Mouse (Mus musculus) limb, embryonic 14.5 days (tissue): ENCODE measurements around the gene B3galnt2. TPM values are rescaled to one million over a fixed set of nuclear protein-coding genes. Genes with fewer than 3 reads are reported as not detected.

Source experiments
- ATAC-seq: fragments of 200-750 bp; cut with Nextera tagmentation; 2 replicates; pipeline ENCODE4 v1.8.0; 2017; ENCODE audit warnings: low read depth, moderate number of reproducible peaks, moderate TSS enrichment; ENCODE audit not compliant: low FRiP score
- DNase-seq: peaks from one replicate; pipeline ENCODE4 v3.0.0-alpha.2; 2015; ENCODE audit warnings: low spot score
- H3K27ac ChIP-seq: fragments of 300-500 bp; sonication (generic); replicated peaks from 2 replicates; pipeline ENCODE4 v1.5.1; 2014; ENCODE audit warnings: low read depth, mild to moderate bottlenecking, low read length, moderate library complexity, mixed read lengths
- H3K27me3 ChIP-seq: fragments of 300-500 bp; sonication (generic); 2 replicates; pipeline ENCODE4 v1.6.1; 2014; ENCODE audit warnings: low read length, mixed read lengths; ENCODE audit not compliant: control insufficient read depth, insufficient read depth
- H3K36me3 ChIP-seq: fragments of 300-500 bp; sonication (generic); 2 replicates; pipeline ENCODE4 v1.6.1; 2014; ENCODE audit warnings: mild to moderate bottlenecking, low read length, moderate library complexity, mixed read lengths; ENCODE audit not compliant: control insufficient read depth, insufficient read depth
- H3K4me1 ChIP-seq: fragments of 300-500 bp; sonication (generic); 2 replicates; pipeline ENCODE4 v1.6.1; 2014; ENCODE audit warnings: antibody characterized with exemption, low read length, mixed read lengths; ENCODE audit not compliant: control insufficient read depth, insufficient read depth
- H3K4me2 ChIP-seq: fragments of 300-500 bp; sonication (generic); replicated peaks from 2 replicates; pipeline ENCODE4 v1.6.1; 2014; ENCODE audit warnings: low read depth, mild to moderate bottlenecking, low read length, moderate library complexity; ENCODE audit not compliant: severe bottlenecking
- H3K4me3 ChIP-seq: fragments of 300-500 bp; sonication (generic); replicated peaks from 2 replicates; pipeline ENCODE4 v1.5.1; 2014; ENCODE audit warnings: low read length
- H3K9ac ChIP-seq: fragments of 300-500 bp; sonication (generic); 2 replicates; pipeline ENCODE4 v1.6.1; 2014; ENCODE audit warnings: mild to moderate bottlenecking, low read depth, low read length, moderate library complexity; ENCODE audit not compliant: severe bottlenecking
- H3K9me3 ChIP-seq: fragments of 300-500 bp; sonication (generic); 2 replicates; pipeline ENCODE4 v1.6.1; 2016; ENCODE audit warnings: low read length; ENCODE audit not compliant: control insufficient read depth
- POLR2A ChIP-seq: fragments of 200-500 bp; IDR thresholded peaks from 2 replicates; pipeline ENCODE4 v1.8.0; 2012; ENCODE audit warnings: inconsistent platforms, mild to moderate bottlenecking, moderate library complexity, borderline replicate concordance; ENCODE audit not compliant: insufficient read depth, insufficient read length; ENCODE audit errors: extremely low read depth
- WGBS: fragments of 180-500 bp; shearing (Covaris S2); extraction: QIAGEN DNeasy Blood & Tissue Kit; methylation state at CpG from one replicate; pipeline ENCODE4 v1.1.7; 2014; 5-methylcytosine and 5-hydroxymethylcytosine counted together
- polyA plus RNA-seq, 2 experiments: library from polyadenylated mRNA; depleted of rRNA in 1 of 2; stranded (reverse) in 1 of 2; unstranded in 1 of 2; fragments of >200 nt; fragmentation: Nextera tagmentation in 1 of 2; extraction: Ambion mirVana in 1 of 2; gene quantifications; 2 replicates each; pipeline versions ENCODE4 v1.2.1 to v1.2.3; 2012 to 2014

The B3galnt2 gene
- polyA plus RNA-seq, 2 experiments, result 38.1 to 56.6 TPM

GRCm38 (mm10) chr13:14039292-14039965, 85.2 kb downstream of the B3galnt2 start, which contains the start of gene Tbce:
Gene Tbce (minus strand): TSS chr13:14039638.
- peak; percentile 44; the same call in 1 of the 2 replicates for TF ChIP-seq POLR2A
- no peaks in the 10 kb centered on the region for H3K9me3 ChIP-seq
- DNase-seq (peak; percentile 94), ATAC-seq (peak; percentile 95)
- no peaks in the 10 kb centered on the region for H3K27me3 ChIP-seq
- H3K4me3 ChIP-seq, result peak within 1 kb of the TSS; percentile 65
- H3K4me2 ChIP-seq, result peak within 1 kb of the TSS; percentile 92
- H3K36me3 ChIP-seq, result no peaks in the 10 kb centered on the region; the same call in 1 of the 2 replicates
- H3K9ac ChIP-seq, result peak within 1 kb of the TSS; percentile 81
- H3K4me1 ChIP-seq, result peaks cover 11% of the 10 kb centered on the region
- peak within 1 kb of the TSS; percentile 97 for H3K27ac ChIP-seq
- WGBS, result 1% methylated on average over 34 of the region's 35 CpGs

GRCm38 (mm10) chr13:14040186-14040585, 85.9 kb downstream of the B3galnt2 start:
- H3K9me3 ChIP-seq, result no peaks in the 10 kb centered on the region
- H3K27ac ChIP-seq, result peak overlapping the region; percentile 97
- DNase-seq, result peak; percentile 52
- H3K9ac ChIP-seq, result peak overlapping the region; percentile 81
- ATAC-seq, result no peak
- peak overlapping the region; percentile 92 for H3K4me2 ChIP-seq
- no peaks in the 10 kb centered on the region; the same call in 1 of the 2 replicates for H3K36me3 ChIP-seq
- H3K27me3 ChIP-seq, result no peaks in the 10 kb centered on the region
- TF ChIP-seq POLR2A, result no peak
- 26% methylated on average over 5 of the region's 5 CpGs for WGBS
- peaks cover 11% of the 10 kb centered on the region for H3K4me1 ChIP-seq
- peak overlapping the region; percentile 65 for H3K4me3 ChIP-seq

GRCm38 (mm10) chr13:14043851-14044250, 89.6 kb downstream of the B3galnt2 start:
- Histone ChIP-seq H3K27ac (no peak overlapping the region), H3K4me1 (peaks cover 6% of the 10 kb centered on the region; the same call in 1 of the 2 replicates), H3K27me3 (no peaks in the 10 kb centered on the region), H3K36me3 (peaks cover 9% of the 10 kb centered on the region), H3K9ac (no peak overlapping the region), H3K4me3 (no peak overlapping the region), H3K9me3 (no peaks in the 10 kb centered on the region), H3K4me2 (no peak overlapping the region)
- ATAC-seq, result no peak
- no peak for TF ChIP-seq POLR2A
- DNase-seq, result no peak

GRCm38 (mm10) chr13:14044521-14044920, 90.3 kb downstream of the B3galnt2 start:
- TF ChIP-seq POLR2A, result no peak
- Histone ChIP-seq H3K4me2 (no peak overlapping the region), H3K27me3 (no peaks in the 10 kb centered on the region), H3K4me1 (peaks cover 6% of the 10 kb centered on the region; the same call in 1 of the 2 replicates), H3K9me3 (no peaks in the 10 kb centered on the region), H3K36me3 (peaks cover 16% of the 10 kb centered on the region), H3K27ac (no peak overlapping the region), H3K4me3 (no peak overlapping the region), H3K9ac (no peak overlapping the region)
- ATAC-seq (no peak), DNase-seq (no peak)
- WGBS, result 68% methylated on average over 2 of the region's 2 CpGs

Other genes with a start within 250 kb of the B3galnt2 start
- 4.8 and 5.6 TPM in 2 replicates for gene Gng4, start 170.4 kb upstream of the B3galnt2 start, polyA plus RNA-seq (2012; rRNA removed)
- 8.9 and 10.7 TPM in 2 replicates for gene Gng4, start 170.4 kb upstream of the B3galnt2 start, polyA plus RNA-seq (2014; fragmentation: Nextera tagmentation; extraction: Ambion mirVana)
- gene Tbce, start 85.2 kb downstream of the B3galnt2 start, polyA plus RNA-seq (2012; rRNA removed), result 111 and 116 TPM in 2 replicates
- 48.4 and 54.7 TPM in 2 replicates for gene Tbce, start 85.2 kb downstream of the B3galnt2 start, polyA plus RNA-seq (2014; fragmentation: Nextera tagmentation; extraction: Ambion mirVana)
- gene Arid4b, start 108.8 kb downstream of the B3galnt2 start, polyA plus RNA-seq (2012; rRNA removed), result 23.3 and 25.9 TPM in 2 replicates
- 68.8 and 81.1 TPM in 2 replicates for gene Arid4b, start 108.8 kb downstream of the B3galnt2 start, polyA plus RNA-seq (2014; fragmentation: Nextera tagmentation; extraction: Ambion mirVana)
- 31.7 and 35.9 TPM in 2 replicates for gene Ggps1, start 109.0 kb downstream of the B3galnt2 start, polyA plus RNA-seq (2012; rRNA removed)
- gene Ggps1, start 109.0 kb downstream of the B3galnt2 start, polyA plus RNA-seq (2014; fragmentation: Nextera tagmentation; extraction: Ambion mirVana), result 48.2 and 55.9 TPM in 2 replicates